Mouse (Mus musculus): ENCODE data around the gene Tmem150b.

- TF ChIP-seq CTCF (IDR thresholded peaks at IDR 0.05; ENCODE audit: low read depth, low read length) (no peak), GATA1 (IDR thresholded peaks at IDR 0.05; ENCODE audit: borderline replicate concordance, low read length) (no peak)
These were observed 67.4 kb downstream of the Tmem150b start for GRCm38 (mm10) chr7:4657521-4658127.

Data from G1E (cell line).